Mouse (Mus musculus): Measurements from ENCODE around the gene Foxs1. TPM values are rescaled to one million over a fixed set of nuclear protein-coding genes. Genes with fewer than 3 reads are reported as not detected.
A peak's percentile ranks its signal among the peaks of the same experiment; 100 is the strongest.

Gene Foxs1
- polyA plus RNA-seq, 1 experiment from 2014 or later: 2.4 TPM

- no peak overlapping the region for H3K9ac ChIP-seq (replicated peaks)
- H3K27me3 ChIP-seq: peaks cover 93% of the 10 kb centered on the region
- WGBS: 63% methylated on average over 9 of the region's 9 CpGs
- peaks cover 14% of the 10 kb centered on the region for H3K4me1 ChIP-seq
- no peak overlapping the region for H3K4me2 ChIP-seq (replicated peaks)
- no peak overlapping the region for H3K4me3 ChIP-seq
- H3K36me3 ChIP-seq: no peaks in the 10 kb centered on the region
- H3K9me3 ChIP-seq: no peaks in the 10 kb centered on the region
- H3K27ac ChIP-seq (replicated peaks): no peak overlapping the region
- no peak for ATAC-seq (ENCODE audit: low FRiP score, low read depth)
These were observed 11.0 kb upstream of the Foxs1 start for GRCm38 (mm10) chr2:152944013-152944412.

- Histone ChIP-seq H3K9me3 (no peaks in the 10 kb centered on the region), H3K4me2 (replicated peaks) (peak overlapping the region; percentile 91), H3K4me1 (peaks cover 14% of the 10 kb centered on the region), H3K27ac (replicated peaks) (no peak overlapping the region), H3K9ac (replicated peaks) (0 out of 2 replicates have a peak overlapping the region, but pooled peaks have one; percentile 54), H3K36me3 (no peaks in the 10 kb centered on the region), H3K27me3 (peaks cover 93% of the 10 kb centered on the region), H3K4me3 (peak overlapping the region; percentile 50)
- 7% methylated on average over 8 of the region's 8 CpGs for WGBS
- ATAC-seq (ENCODE audit: low FRiP score, low read depth): no peak
These were observed 10.6 kb upstream of the Foxs1 start for GRCm38 (mm10) chr2:152943568-152943967.

- H3K4me3 ChIP-seq: peak overlapping the region; percentile 50
- ATAC-seq (ENCODE audit: low FRiP score, low read depth): 0 out of 2 replicates have a peak, but pooled peaks have one; percentile 19
- H3K36me3 ChIP-seq: no peaks in the 10 kb centered on the region
- H3K9ac ChIP-seq (replicated peaks): peak overlapping the region; percentile 54
- under 1% methylated on average over 47 of the region's 65 CpGs for WGBS
- peaks cover 92% of the 10 kb centered on the region for H3K27me3 ChIP-seq
- no peak overlapping the region for H3K27ac ChIP-seq (replicated peaks)
- H3K4me1 ChIP-seq: peaks cover 14% of the 10 kb centered on the region
- no peaks in the 10 kb centered on the region for H3K9me3 ChIP-seq
- peak overlapping the region; percentile 91 for H3K4me2 ChIP-seq (replicated peaks)
These were observed 10.0 kb upstream of the Foxs1 start for GRCm38 (mm10) chr2:152942898-152943515.

- H3K9ac ChIP-seq (replicated peaks): no peak overlapping the region
- 40% methylated on average over 7 of the region's 7 CpGs for WGBS
- ATAC-seq (ENCODE audit: low FRiP score, low read depth): no peak
- no peaks in the 10 kb centered on the region for H3K9me3 ChIP-seq
- no peak overlapping the region for H3K4me3 ChIP-seq
- peaks cover 14% of the 10 kb centered on the region for H3K4me1 ChIP-seq
- H3K36me3 ChIP-seq: no peaks in the 10 kb centered on the region
- H3K4me2 ChIP-seq (replicated peaks): no peak overlapping the region
- H3K27me3 ChIP-seq: peaks cover 83% of the 10 kb centered on the region
- H3K27ac ChIP-seq (replicated peaks): no peak overlapping the region
These were observed 8.8 kb upstream of the Foxs1 start for GRCm38 (mm10) chr2:152941776-152942175.

GRCm38 (mm10) chr2:152941106-152941505 lies 8.1 kb upstream of the Foxs1 start:
- H3K9me3 ChIP-seq: no peaks in the 10 kb centered on the region
- H3K4me2 ChIP-seq (replicated peaks): no peak overlapping the region
- no peak overlapping the region for H3K9ac ChIP-seq (replicated peaks)
- no peak for ATAC-seq (ENCODE audit: low FRiP score, low read depth)
- no peaks in the 10 kb centered on the region for H3K36me3 ChIP-seq
- 79% methylated on average over 6 of the region's 6 CpGs for WGBS
- H3K4me3 ChIP-seq: no peak overlapping the region
- H3K27ac ChIP-seq (replicated peaks): no peak overlapping the region
- peaks cover 81% of the 10 kb centered on the region for H3K27me3 ChIP-seq
- peaks cover 14% of the 10 kb centered on the region for H3K4me1 ChIP-seq

- Histone ChIP-seq H3K4me2 (replicated peaks) (no peak overlapping the region), H3K4me3 (no peak overlapping the region), H3K4me1 (peaks cover 14% of the 10 kb centered on the region), H3K27ac (replicated peaks) (no peak overlapping the region), H3K27me3 (peaks cover 76% of the 10 kb centered on the region), H3K9me3 (no peaks in the 10 kb centered on the region), H3K36me3 (no peaks in the 10 kb centered on the region), H3K9ac (replicated peaks) (no peak overlapping the region)
- WGBS: 12% methylated on average over 4 of the region's 4 CpGs
- ATAC-seq (ENCODE audit: low FRiP score, low read depth): no peak
These were observed 6.8 kb upstream of the Foxs1 start for GRCm38 (mm10) chr2:152939846-152940245.

GRCm38 (mm10) chr2:152933614-152934013 lies 606 bp upstream of the Foxs1 start:
- Histone ChIP-seq H3K4me3 (no peak overlapping the region), H3K9ac (replicated peaks) (no peak overlapping the region), H3K36me3 (no peaks in the 10 kb centered on the region), H3K4me2 (replicated peaks) (no peak overlapping the region), H3K27me3 (peaks cover 36% of the 10 kb centered on the region), H3K27ac (replicated peaks) (no peak overlapping the region), H3K4me1 (no peaks in the 10 kb centered on the region), H3K9me3 (no peaks in the 10 kb centered on the region)
- ATAC-seq (ENCODE audit: low FRiP score, low read depth): no peak
- WGBS: 38% methylated on average over 5 of the region's 5 CpGs

GRCm38 (mm10) chr2:152931456-152932160 lies 1.4 kb downstream of the Foxs1 start:
- Histone ChIP-seq H3K27ac (replicated peaks) (no peak overlapping the region), H3K4me2 (replicated peaks) (no peak overlapping the region), H3K9ac (replicated peaks) (no peak overlapping the region), H3K4me3 (no peak overlapping the region), H3K4me1 (no peaks in the 10 kb centered on the region), H3K9me3 (no peaks in the 10 kb centered on the region), H3K27me3 (peaks cover 28% of the 10 kb centered on the region), H3K36me3 (no peaks in the 10 kb centered on the region)
- WGBS: 80% methylated on average over 12 of the region's 12 CpGs
- no peak for ATAC-seq (ENCODE audit: low FRiP score, low read depth)

GRCm38 (mm10) chr2:152930276-152930675 lies 2.7 kb downstream of the Foxs1 start:
- H3K9ac ChIP-seq (replicated peaks): no peak overlapping the region
- H3K36me3 ChIP-seq: no peaks in the 10 kb centered on the region
- H3K4me2 ChIP-seq (replicated peaks): no peak overlapping the region
- H3K4me1 ChIP-seq: no peaks in the 10 kb centered on the region; the same call in 1 of the 2 replicates
- H3K27ac ChIP-seq (replicated peaks): no peak overlapping the region
- no peak overlapping the region for H3K4me3 ChIP-seq
- no peaks in the 10 kb centered on the region for H3K9me3 ChIP-seq
- ATAC-seq (ENCODE audit: low FRiP score, low read depth): no peak
- H3K27me3 ChIP-seq: peaks cover 17% of the 10 kb centered on the region
- WGBS: 35% methylated on average over 2 of the region's 2 CpGs

GRCm38 (mm10) chr2:152928988-152929370 lies 4.0 kb downstream of the Foxs1 start:
- no peak overlapping the region for H3K27ac ChIP-seq (replicated peaks)
- peaks cover 17% of the 10 kb centered on the region for H3K27me3 ChIP-seq
- no peak overlapping the region for H3K4me2 ChIP-seq (replicated peaks)
- 75% methylated on average over 3 of the region's 3 CpGs for WGBS
- no peak for ATAC-seq (ENCODE audit: low FRiP score, low read depth)
- no peaks in the 10 kb centered on the region; the same call in 1 of the 2 replicates for H3K4me1 ChIP-seq
- H3K36me3 ChIP-seq: no peaks in the 10 kb centered on the region
- no peak overlapping the region for H3K9ac ChIP-seq (replicated peaks)
- no peak overlapping the region for H3K4me3 ChIP-seq
- no peaks in the 10 kb centered on the region for H3K9me3 ChIP-seq

- H3K27ac ChIP-seq (replicated peaks): no peak overlapping the region
- H3K4me1 ChIP-seq: no peaks in the 10 kb centered on the region; the same call in 1 of the 2 replicates
- no peak overlapping the region for H3K9ac ChIP-seq (replicated peaks)
- H3K4me2 ChIP-seq (replicated peaks): no peak overlapping the region
- 52% methylated on average over 14 of the region's 14 CpGs for WGBS
- no peak overlapping the region for H3K4me3 ChIP-seq
- no peaks in the 10 kb centered on the region for H3K9me3 ChIP-seq
- ATAC-seq (ENCODE audit: low FRiP score, low read depth): no peak
- no peaks in the 10 kb centered on the region for H3K36me3 ChIP-seq
- peaks cover 17% of the 10 kb centered on the region for H3K27me3 ChIP-seq
These were observed 4.6 kb downstream of the Foxs1 start for GRCm38 (mm10) chr2:152928219-152928987.

GRCm38 (mm10) chr2:152927371-152927770 lies 5.6 kb downstream of the Foxs1 start:
- peaks cover under 1% of the 10 kb centered on the region; the same call in 1 of the 2 replicates for H3K4me1 ChIP-seq
- H3K27ac ChIP-seq (replicated peaks): no peak overlapping the region
- 69% methylated on average over 5 of the region's 5 CpGs for WGBS
- no peaks in the 10 kb centered on the region for H3K36me3 ChIP-seq
- no peak for ATAC-seq (ENCODE audit: low FRiP score, low read depth)
- no peak overlapping the region for H3K4me3 ChIP-seq
- no peak overlapping the region for H3K4me2 ChIP-seq (replicated peaks)
- H3K9ac ChIP-seq (replicated peaks): no peak overlapping the region
- H3K9me3 ChIP-seq: no peaks in the 10 kb centered on the region
- peaks cover 17% of the 10 kb centered on the region for H3K27me3 ChIP-seq
